Mouse (Mus musculus) retina, adult 2 months (tissue): Measurements from ENCODE around the gene Cbl.

ENCODE experiments used
- DNase-seq: peaks from one replicate; pipeline ENCODE4 v3.0.0-alpha.2; 2012; ENCODE audit warnings: low read depth, low spot score

The Cbl gene

GRCm38 (mm10) chr9:44240399-44240798, 6.5 kb upstream of the Cbl start, which contains the start of gene Ccdc153:
TSS of gene Ccdc153 (plus strand) at chr9:44240676.
- no peak for DNase-seq

GRCm38 (mm10) chr9:44239447-44239846, 5.6 kb upstream of the Cbl start:
- no peak for DNase-seq

GRCm38 (mm10) chr9:44238501-44239190, 4.8 kb upstream of the Cbl start:
- no peak for DNase-seq

GRCm38 (mm10) chr9:44237128-44237527, 3.3 kb upstream of the Cbl start:
- DNase-seq, result no peak

- DNase-seq, result no peak
Measured at GRCm38 (mm10) chr9:44236601-44237000, 2.8 kb upstream of the Cbl start.

GRCm38 (mm10) chr9:44234479-44235427, 904 bp upstream of the Cbl start:
- no peak for DNase-seq

GRCm38 (mm10) chr9:44233021-44233801, 638 bp downstream of the Cbl start:
- DNase-seq, result no peak

GRCm38 (mm10) chr9:44231609-44232008, 2.2 kb downstream of the Cbl start:
- DNase-seq, result no peak

GRCm38 (mm10) chr9:44225993-44226392, 7.9 kb downstream of the Cbl start:
- no peak for DNase-seq

- no peak for DNase-seq
Measured at GRCm38 (mm10) chr9:44213538-44213937, 20.3 kb downstream of the Cbl start.

- DNase-seq, result no peak
Measured at GRCm38 (mm10) chr9:44212406-44212805, 21.4 kb downstream of the Cbl start.

- DNase-seq, result no peak
Measured at GRCm38 (mm10) chr9:44209416-44209815, 24.4 kb downstream of the Cbl start.

- no peak for DNase-seq
Measured at GRCm38 (mm10) chr9:44207840-44208239, 26.0 kb downstream of the Cbl start.

- DNase-seq, result no peak
Measured at GRCm38 (mm10) chr9:44200458-44200857, 33.4 kb downstream of the Cbl start.

- no peak for DNase-seq
Measured at GRCm38 (mm10) chr9:44199580-44199979, 34.3 kb downstream of the Cbl start.

- DNase-seq, result no peak
Measured at GRCm38 (mm10) chr9:44199166-44199565, 34.7 kb downstream of the Cbl start.

- DNase-seq, result no peak
Measured at GRCm38 (mm10) chr9:44196354-44196753, 37.5 kb downstream of the Cbl start.

GRCm38 (mm10) chr9:44194000-44194399, 39.8 kb downstream of the Cbl start:
- no peak for DNase-seq

- no peak for DNase-seq
Measured at GRCm38 (mm10) chr9:44192794-44193193, 41.1 kb downstream of the Cbl start.

- DNase-seq, result no peak
Measured at GRCm38 (mm10) chr9:44192312-44192711, 41.5 kb downstream of the Cbl start.

GRCm38 (mm10) chr9:44191166-44191565, 42.7 kb downstream of the Cbl start:
- DNase-seq, result no peak

GRCm38 (mm10) chr9:44188223-44188622, 45.6 kb downstream of the Cbl start:
- no peak for DNase-seq
